ENCODE assay signal across 27 mouse cellular contexts in genomic region chr1:52849422-52849821, GRCm38 (mm10). TPM values are rescaled to one million over a fixed set of nuclear protein-coding genes. Genes with fewer than 3 reads are reported as not detected.
DNase-seq lines count a peak whose midpoint lies in the region; ATAC-seq and TF ChIP-seq lines count a peak whose summit lies in the region.
"Had no signal": no experiment of that assay in that cellular context is flagged by ENCODE, and none has a peak within 500 bp of the region (broad histone marks: within the 10 kb centered on the region; RNA-seq: fewer than 3 reads in every experiment).

No protein-coding gene starts in this region.

- no peak overlapping the region for H3K9ac ChIP-seq in liver, adult 2 months (ENCODE audit: low read depth, low read length)
- H3K9ac ChIP-seq in liver, embryonic 11.5 days (ENCODE audit: low read depth, low read length), result no peak overlapping the region
- no peak overlapping the region for H3K9ac ChIP-seq in liver, postnatal 0 days (replicated peaks)
- H3K9ac ChIP-seq: embryonic facial prominence, embryonic 13.5 days; embryonic facial prominence, embryonic 15.5 days; forebrain, embryonic 12.5 days had no signal

- no peak for TF ChIP-seq CTCF in liver, adult 2 months (IDR thresholded peaks at IDR 0.05; ENCODE audit: low read depth, low read length)
- TF ChIP-seq CTCF in liver, postnatal 0 days (IDR thresholded peaks at IDR 0.05; ENCODE audit: low read depth), result no peak

- WGBS in liver, adult 2 months, result 25% methylated on average over 4 of the region's 4 CpGs
- 69% methylated on average over 4 of the region's 4 CpGs for WGBS in liver, embryonic 11.5 days
- WGBS in liver, postnatal 0 days (ENCODE audit: insufficient replicate concordance), result 61% methylated on average over 4 of the region's 4 CpGs

- peak; percentile 28; the same call in 1 of the 2 replicates for TF ChIP-seq EP300 in liver, postnatal 0 days (IDR thresholded peaks at IDR 0.05; ENCODE audit: low read depth)

- no peaks in the 10 kb centered on the region; the same call in 1 of the 2 replicates for H3K36me3 ChIP-seq in liver, adult 2 months (ENCODE audit: control insufficient read depth, insufficient read depth, low read length)
- H3K36me3 ChIP-seq in liver, embryonic 11.5 days (ENCODE audit: control insufficient read depth, insufficient read depth, low read length), result no peaks in the 10 kb centered on the region
- H3K36me3 ChIP-seq in liver, postnatal 0 days (replicated peaks; ENCODE audit: insufficient read depth, low read length), result no peaks in the 10 kb centered on the region
- H3K36me3 ChIP-seq: embryonic facial prominence, embryonic 13.5 days; embryonic facial prominence, embryonic 15.5 days; forebrain, embryonic 10.5 days; forebrain, embryonic 12.5 days had no signal

- no peak overlapping the region for H3K4me3 ChIP-seq in liver, adult 2 months (ENCODE audit: insufficient read depth, low read depth, low read length)
- no peak overlapping the region for H3K4me3 ChIP-seq in liver, embryonic 11.5 days (ENCODE audit: low read depth, low read length)
- no peak overlapping the region for H3K4me3 ChIP-seq in liver, postnatal 0 days (ENCODE audit: low read depth, low read length)
- H3K4me3 ChIP-seq: embryonic facial prominence, embryonic 13.5 days; embryonic facial prominence, embryonic 15.5 days; erythroblast, embryonic 14.5 days; forebrain, embryonic 10.5 days; forebrain, embryonic 12.5 days had no signal

- H3K4me2 ChIP-seq in liver, embryonic 11.5 days, result no peak overlapping the region
- H3K4me2 ChIP-seq in liver, postnatal 0 days (ENCODE audit: low read depth, low read length), result no peak overlapping the region
- H3K4me2 ChIP-seq: embryonic facial prominence, embryonic 13.5 days; embryonic facial prominence, embryonic 15.5 days; forebrain, embryonic 12.5 days had no signal

- H3K27me3 ChIP-seq in liver, adult 2 months (ENCODE audit: control insufficient read depth, insufficient read depth, low read length), result no peaks in the 10 kb centered on the region
- H3K27me3 ChIP-seq in liver, embryonic 11.5 days (replicated peaks; ENCODE audit: control insufficient read depth, insufficient read depth, low read length), result no peaks in the 10 kb centered on the region
- no peaks in the 10 kb centered on the region for H3K27me3 ChIP-seq in liver, postnatal 0 days (ENCODE audit: insufficient read depth, low read length)
- H3K27me3 ChIP-seq: CH12.LX; embryonic facial prominence, embryonic 13.5 days; embryonic facial prominence, embryonic 15.5 days; forebrain, embryonic 12.5 days; Patski had no signal

- no peak for TF ChIP-seq POLR2A in liver, adult 2 months (IDR thresholded peaks at IDR 0.05; ENCODE audit: extremely low read depth, insufficient read depth, low read length)

- ATAC-seq in liver, embryonic 11.5 days (replicated peaks; ENCODE audit: low FRiP score), result no peak
- peak; percentile 6; the same call in 1 of the 2 replicates for ATAC-seq in liver, postnatal 0 days
- ATAC-seq: activated CD4-positive, CD25-positive, alpha-beta regulatory T cell, adult 4 months; CD4-positive, CD25-positive, alpha-beta regulatory T cell, adult 4 months; forebrain, embryonic 14.5 days; forebrain, embryonic 16.5 days; Patski had no signal

- peaks cover 23% of the 10 kb centered on the region; the same call in 1 of the 2 replicates for H3K4me1 ChIP-seq in liver, adult 2 months (ENCODE audit: control insufficient read depth, insufficient read depth, low read length)
- H3K4me1 ChIP-seq in liver, embryonic 11.5 days (replicated peaks; ENCODE audit: control insufficient read depth, insufficient read depth, low read length), result peaks cover 7% of the 10 kb centered on the region; the same call in 1 of the 2 replicates
- peaks cover 22% of the 10 kb centered on the region for H3K4me1 ChIP-seq in liver, postnatal 0 days (ENCODE audit: insufficient read depth)

- H3K27ac ChIP-seq in liver, adult 2 months (replicated peaks; ENCODE audit: insufficient read depth, low read depth, low read length), result peak overlapping the region; percentile 66
- no peak overlapping the region; the same call in 1 of the 2 replicates for H3K27ac ChIP-seq in liver, embryonic 11.5 days (ENCODE audit: low read depth, low read length)
- peak overlapping the region; percentile 80 for H3K27ac ChIP-seq in liver, postnatal 0 days (ENCODE audit: low read depth)
- H3K27ac ChIP-seq: embryonic facial prominence, embryonic 13.5 days; embryonic facial prominence, embryonic 15.5 days; forebrain, embryonic 10.5 days; forebrain, embryonic 12.5 days had no signal

- H3K9me3 ChIP-seq in liver, embryonic 11.5 days (ENCODE audit: control insufficient read depth, low read length), result no peaks in the 10 kb centered on the region
- no peaks in the 10 kb centered on the region for H3K9me3 ChIP-seq in liver, postnatal 0 days (ENCODE audit: low read length)
- H3K9me3 ChIP-seq: embryonic facial prominence, embryonic 13.5 days; embryonic facial prominence, embryonic 15.5 days; forebrain, embryonic 10.5 days; forebrain, embryonic 12.5 days; G1E had no signal

- peaks cover 3% of the 10 kb centered on the region; the same call in 1 of the 2 replicates for H3K79me2 ChIP-seq in liver, adult 2 months (ENCODE audit: control insufficient read depth, insufficient read depth, low read length)

- peak; percentile 97 for DNase-seq in liver, adult 2 months (ENCODE audit: extremely low read depth, low read depth, low spot score)
- DNase-seq in liver, embryonic 11.5 days (ENCODE audit: low spot score), result no peak
- no peak for DNase-seq in liver, postnatal 0 days
- DNase-seq in liver, result no peak
- no peak for DNase-seq in thymus, postnatal 25 days
- DNase-seq: adrenal gland, adult 2 months; adrenal gland, postnatal 10 days; adrenal gland, postnatal 25 days; B cell, adult 2 months; cerebellum, adult 18-20 months; cerebellum, adult 8-10 months; cerebellum, adult 9-11 months; cerebellum, postnatal 14 days; cerebellum, postnatal 36 days; embryo, embryonic 11 days had no signal

RNA-seq across cellular contexts. Expression of gene Hibch, which starts 4.7 kb away (rescaled TPM):
- 81.8 and 123 TPM in 2 replicates for total RNA-seq in liver, adult 2 months (2014; rRNA removed)
- 53.3 and 55.7 TPM in 2 replicates for polyA plus RNA-seq in liver, adult 2 months (2012; rRNA removed)
- 27.7 and 28.4 TPM in 2 replicates for polyA plus RNA-seq in liver, embryonic 11.5 days (2014; fragmentation: Nextera tagmentation; extraction: Ambion mirVana)
- 30.1 and 33.6 TPM in 2 replicates for polyA plus RNA-seq in liver, postnatal 0 days (2015; fragmentation: Nextera tagmentation; extraction: Ambion mirVana)

RNA-seq across cellular contexts. Expression of gene Inpp1, which starts 31.9 kb away (rescaled TPM):
- total RNA-seq in liver, adult 2 months (2014; rRNA removed), result 5.4 and 7.3 TPM in 2 replicates
- polyA plus RNA-seq in liver, adult 2 months (2012; rRNA removed), result 4.1 and 5.6 TPM in 2 replicates
- polyA plus RNA-seq in liver, embryonic 11.5 days (2014; fragmentation: Nextera tagmentation; extraction: Ambion mirVana), result 7.0 and 7.7 TPM in 2 replicates
- 16.5 and 18.0 TPM in 2 replicates for polyA plus RNA-seq in liver, postnatal 0 days (2015; fragmentation: Nextera tagmentation; extraction: Ambion mirVana)
- polyA plus RNA-seq: G1E had no signal
